Mouse (Mus musculus) large intestine, adult 2 months (tissue): ENCODE data around the gene Dgkg. TPM values are rescaled to one million over a fixed set of nuclear protein-coding genes. Genes with fewer than 3 reads are reported as not detected.

Experiments
- DNase-seq: peaks from one replicate; pipeline ENCODE4 v3.0.0-alpha.2; 2012; ENCODE audit warnings: low read depth, low spot score
- WGBS: fragments of 180-500 bp; shearing (Covaris S2); methylation state at CpG from one replicate; pipeline ENCODE4 v1.1.7; 2018; 5-methylcytosine and 5-hydroxymethylcytosine counted together
- polyA plus RNA-seq: library from polyadenylated mRNA; depleted of rRNA; stranded (reverse); fragments of >200 nt; gene quantifications from 2 replicates; pipeline ENCODE4 v1.2.3, GENCODE M21; 2012; rRNA removed

Gene Dgkg
- polyA plus RNA-seq, result 0.31 and 0.71 TPM in 2 replicates

DNA sequence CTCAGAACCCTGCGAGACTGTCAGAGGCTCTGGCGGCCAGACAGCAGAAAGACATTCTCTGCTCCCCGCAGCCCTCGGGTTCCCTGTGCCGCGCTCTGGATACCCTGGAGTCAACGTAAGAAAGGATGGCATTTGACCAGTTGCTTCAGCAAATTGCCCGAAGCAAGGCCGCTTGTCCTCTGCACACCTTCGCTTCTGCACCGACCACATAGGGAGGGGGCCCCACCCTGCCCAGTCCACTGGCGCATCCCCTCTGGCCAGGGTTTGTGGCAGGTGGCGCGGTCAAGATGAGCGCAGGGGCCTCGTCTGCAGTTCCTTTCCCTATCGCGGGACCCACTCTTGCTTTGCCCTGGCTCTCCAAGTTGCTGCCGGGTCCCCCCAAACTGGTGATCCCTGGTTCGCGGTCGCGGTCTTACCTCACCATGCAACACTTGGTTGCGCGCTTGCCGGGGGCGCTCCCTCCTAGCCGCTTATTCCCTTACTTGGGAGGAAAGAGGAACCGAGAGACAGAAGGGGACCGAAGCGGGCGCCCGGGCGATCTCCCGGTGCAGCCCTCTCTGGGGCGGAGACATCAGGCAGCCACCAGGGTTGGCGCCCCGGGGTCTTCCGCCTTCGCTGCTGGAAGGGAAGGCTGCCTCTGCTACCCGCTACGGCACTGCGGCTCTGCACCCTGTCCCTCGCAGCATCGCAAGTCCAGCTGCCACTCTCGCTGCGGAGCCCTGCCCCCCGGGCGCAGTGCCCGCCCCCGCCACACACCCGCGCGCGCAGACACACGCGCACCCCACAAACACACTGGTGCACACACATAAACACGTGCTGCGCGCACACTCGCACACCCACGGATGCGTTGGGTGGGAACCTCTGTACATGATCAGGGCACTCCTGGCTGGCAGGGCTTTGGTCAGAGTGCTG is at the start of gene Dgkg:
Gene Dgkg, minus strand, starts transcription at position 689 of the 912 bp plus-strand sequence.
- 2% methylated on average over 63 of the region's 63 CpGs for WGBS
- no peak for DNase-seq

DNA sequence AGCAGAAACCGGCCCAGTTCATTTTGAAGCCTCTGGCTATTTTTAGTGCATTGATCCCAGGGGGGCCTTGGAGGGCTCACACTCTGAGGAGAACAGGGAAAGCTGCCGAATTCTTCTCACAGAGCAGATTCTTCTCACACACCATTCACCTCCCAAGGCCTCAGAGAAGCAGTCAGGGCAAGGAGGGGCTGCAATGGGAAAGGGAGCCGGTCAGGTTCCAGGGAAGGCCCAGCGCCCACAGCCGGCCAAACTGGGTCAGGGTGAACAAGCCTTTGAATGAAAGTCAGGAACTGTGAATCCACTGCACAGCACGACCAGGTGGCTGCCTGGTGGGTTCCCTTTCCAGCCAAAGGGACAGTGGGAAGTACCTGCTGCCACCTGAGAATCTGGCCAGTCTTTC is 47.9 kb upstream of the Dgkg start:
- WGBS, result 58% methylated on average over 6 of the region's 6 CpGs
- no peak for DNase-seq

DNA sequence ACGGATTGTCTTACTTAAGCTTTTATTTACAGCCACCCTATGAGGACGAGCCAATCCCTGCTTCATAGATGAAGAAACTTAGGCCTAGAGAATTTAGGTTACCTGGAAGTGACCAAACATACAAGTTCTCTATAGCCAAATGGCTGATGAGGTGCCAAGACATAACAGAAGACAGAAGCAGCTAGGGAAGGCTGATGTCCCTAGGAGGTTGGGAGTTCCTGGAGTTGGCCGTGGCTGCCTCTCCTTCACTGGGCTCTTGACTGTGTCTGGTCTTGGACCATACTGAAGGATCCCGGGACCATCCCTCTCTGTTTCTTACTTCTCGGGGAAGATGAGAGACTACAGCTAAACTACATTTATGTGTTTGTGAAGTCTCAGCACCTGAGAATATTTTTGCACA is 47.1 kb upstream of the Dgkg start:
- 86% methylated on average over 5 of the region's 5 CpGs for WGBS
- DNase-seq, result no peak

- no peak for DNase-seq
- 71% methylated on average over 13 of the region's 13 CpGs for WGBS
Observed at GRCm38 (mm10) chr16:22698846-22699760, 42.1 kb upstream of the Dgkg start.

GRCm38 (mm10) chr16:22698101-22698500 is 41.1 kb upstream of the Dgkg start:
- 36% methylated on average over 8 of the region's 8 CpGs for WGBS
- DNase-seq, result no peak

- DNase-seq, result no peak
- 80% methylated on average over 2 of the region's 2 CpGs for WGBS
Observed at GRCm38 (mm10) chr16:22689622-22690021, 32.6 kb upstream of the Dgkg start.

- DNase-seq, result no peak
- WGBS, result 75% methylated on average over 8 of the region's 8 CpGs
Observed at GRCm38 (mm10) chr16:22687711-22688230, 30.8 kb upstream of the Dgkg start.

DNA sequence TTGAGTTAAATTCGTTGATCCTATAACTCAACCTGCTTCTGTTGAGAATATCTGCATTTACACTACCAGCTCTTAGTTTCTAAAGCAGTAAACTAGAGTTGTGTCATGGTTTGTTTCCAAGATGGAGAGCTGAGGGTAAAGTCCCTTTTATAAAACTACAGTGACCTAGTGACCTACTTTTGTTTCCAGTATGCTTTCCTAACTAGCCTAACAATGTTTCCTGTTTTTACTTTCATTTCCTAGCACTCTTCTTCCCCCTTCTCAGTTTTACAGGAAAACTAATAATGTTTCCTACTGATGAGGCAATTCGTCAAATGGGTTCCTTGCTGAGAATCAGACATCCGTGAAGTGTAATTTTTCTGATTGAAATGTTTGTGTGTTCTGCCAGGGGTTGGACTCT is 26.6 kb upstream of the Dgkg start:
- no peak for DNase-seq
- 81% methylated on average over 3 of the region's 3 CpGs for WGBS

- DNase-seq, result no peak
Observed at GRCm38 (mm10) chr16:22682727-22683126, 25.7 kb upstream of the Dgkg start.

- no peak for DNase-seq
- 78% methylated on average over 3 of the region's 3 CpGs for WGBS
Observed at GRCm38 (mm10) chr16:22679641-22680040, 22.6 kb upstream of the Dgkg start.

GRCm38 (mm10) chr16:22674636-22675035 is 17.6 kb upstream of the Dgkg start:
- DNase-seq, result no peak
- WGBS, result 86% methylated on average over 10 of the region's 10 CpGs

DNA sequence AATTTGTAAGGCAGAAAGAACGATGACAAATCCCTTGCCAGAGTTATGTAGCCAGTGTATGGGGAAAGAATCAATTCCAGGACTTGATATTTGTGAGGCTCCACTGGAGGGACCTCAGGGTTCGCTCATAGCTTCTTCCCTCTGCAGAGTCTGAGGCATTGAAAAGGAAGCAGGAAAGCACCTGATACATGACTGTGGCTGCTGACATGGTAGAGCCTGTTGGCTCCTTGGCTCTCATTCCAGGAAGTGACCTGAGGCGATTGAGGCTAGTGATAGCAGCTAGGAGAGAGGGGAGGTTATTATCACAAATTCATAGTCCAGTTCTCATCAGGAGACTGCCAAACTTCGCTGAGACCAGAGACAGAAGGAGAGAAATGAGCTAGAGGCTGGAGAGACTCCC is 17.1 kb upstream of the Dgkg start:
- DNase-seq, result peak; percentile 21
- 37% methylated on average over 4 of the region's 4 CpGs for WGBS

DNA sequence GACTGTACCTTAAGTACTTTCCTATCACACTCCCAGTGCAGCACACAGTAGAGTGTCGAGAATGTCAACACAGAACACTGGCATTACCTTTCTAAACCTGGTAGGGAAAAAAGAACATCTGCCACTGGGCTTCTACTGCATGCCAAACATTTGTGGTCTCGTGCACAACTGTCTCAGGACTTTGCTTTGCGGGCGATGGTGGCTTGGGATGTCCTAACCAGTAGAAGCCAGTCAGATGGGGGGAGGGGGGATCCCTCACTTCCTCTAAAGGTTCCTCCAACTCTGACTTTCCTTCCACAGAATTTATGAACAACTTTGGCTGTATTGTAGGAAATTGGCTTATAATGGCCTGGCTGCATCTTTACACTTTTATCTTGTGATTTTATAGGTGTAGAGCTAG is 7.0 kb upstream of the Dgkg start:
- 71% methylated on average over 4 of the region's 4 CpGs for WGBS
- DNase-seq, result no peak

DNA sequence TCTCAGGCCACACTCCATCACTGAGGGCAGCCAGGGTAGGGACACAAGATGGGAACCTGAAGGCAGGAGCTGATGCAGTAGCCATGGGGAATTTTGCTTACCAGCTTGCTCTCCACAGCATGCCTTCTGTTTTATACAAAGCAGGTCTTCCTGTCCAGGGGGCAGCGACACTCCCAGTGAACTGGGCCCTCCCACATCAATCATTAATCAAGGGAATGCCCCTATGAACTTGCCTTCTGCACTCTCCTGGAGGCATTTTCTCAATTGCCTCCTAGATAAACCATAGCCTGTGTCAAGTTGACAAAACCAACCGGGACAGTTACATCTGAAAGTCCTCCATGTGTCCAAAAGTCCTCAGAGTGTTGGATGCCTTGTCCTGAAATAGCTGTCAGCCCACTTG is 6.1 kb upstream of the Dgkg start:
- whole genome bisulfite sequencing, result 16% methylated on average over 2 of the region's 2 CpGs
- no peak for DNase-seq

GRCm38 (mm10) chr16:22661076-22661475 is 4.1 kb upstream of the Dgkg start:
- no peak for DNase-seq
- WGBS, result 60% methylated on average over 5 of the region's 5 CpGs

DNA sequence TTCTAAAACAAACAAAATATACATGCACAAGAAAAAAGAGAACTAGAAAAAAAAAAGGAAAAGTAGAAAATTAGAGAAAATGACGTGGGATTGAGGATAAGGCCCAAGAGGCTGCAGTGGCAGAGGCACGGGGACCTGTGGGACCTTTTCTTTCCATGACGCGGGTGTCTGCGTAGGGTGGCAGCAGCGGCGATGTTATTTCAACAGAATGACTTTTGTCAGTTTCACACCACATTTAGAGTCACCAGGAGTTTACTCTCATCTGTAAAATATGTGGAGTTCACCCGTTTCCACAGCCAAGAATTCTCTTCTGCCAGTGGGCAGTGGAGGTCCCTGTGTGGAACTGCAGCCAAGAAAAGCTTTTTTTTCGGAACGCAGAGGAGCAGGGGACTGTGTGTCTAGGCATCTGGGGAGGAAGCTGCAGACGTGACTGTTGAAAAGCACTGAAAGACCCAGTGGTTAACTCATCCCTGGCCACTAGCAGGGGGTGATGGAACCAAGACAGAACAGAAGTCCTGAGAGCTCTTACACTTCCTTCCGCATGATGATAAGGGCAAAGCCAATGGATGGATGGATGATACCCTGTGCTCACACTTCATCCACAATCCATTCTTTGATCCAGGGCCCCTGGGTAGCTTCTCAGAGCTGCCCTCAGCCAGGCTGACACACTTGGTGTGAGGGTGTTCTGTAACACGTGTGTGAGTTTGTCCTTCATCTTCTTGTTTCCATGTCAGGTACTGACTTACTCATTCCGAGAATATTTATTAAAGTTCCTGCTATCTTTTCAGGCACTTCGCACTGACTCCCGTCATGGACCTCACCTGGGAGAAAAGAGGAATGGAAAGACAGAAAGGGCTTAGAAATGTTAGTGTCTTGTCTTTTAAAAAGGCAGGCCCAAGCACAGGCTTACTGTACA is 1.1 kb upstream of the Dgkg start:
- no peak for DNase-seq
- WGBS, result 81% methylated on average over 16 of the region's 16 CpGs

DNA sequence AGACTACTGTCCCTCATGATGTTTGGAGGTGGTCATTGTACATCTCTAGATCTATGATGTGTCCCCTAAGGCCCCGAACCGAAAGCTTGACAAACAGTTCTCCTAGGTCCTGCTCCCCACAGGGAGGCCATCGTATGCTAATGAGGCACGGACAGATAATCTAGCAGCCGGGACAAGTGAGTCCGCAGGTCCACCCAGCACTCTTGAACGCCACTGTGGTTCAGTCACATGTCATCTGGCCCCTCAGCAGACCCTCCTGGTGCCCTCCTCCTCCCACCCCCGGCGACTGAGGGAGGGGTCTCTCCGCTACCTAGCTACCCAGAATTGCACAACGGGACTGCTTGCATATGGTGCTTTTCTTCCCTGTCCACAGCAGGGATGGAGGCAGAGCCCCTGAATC is 1.2 kb downstream of the Dgkg start:
- no peak for DNase-seq
- 12% methylated on average over 11 of the region's 11 CpGs for WGBS

DNA sequence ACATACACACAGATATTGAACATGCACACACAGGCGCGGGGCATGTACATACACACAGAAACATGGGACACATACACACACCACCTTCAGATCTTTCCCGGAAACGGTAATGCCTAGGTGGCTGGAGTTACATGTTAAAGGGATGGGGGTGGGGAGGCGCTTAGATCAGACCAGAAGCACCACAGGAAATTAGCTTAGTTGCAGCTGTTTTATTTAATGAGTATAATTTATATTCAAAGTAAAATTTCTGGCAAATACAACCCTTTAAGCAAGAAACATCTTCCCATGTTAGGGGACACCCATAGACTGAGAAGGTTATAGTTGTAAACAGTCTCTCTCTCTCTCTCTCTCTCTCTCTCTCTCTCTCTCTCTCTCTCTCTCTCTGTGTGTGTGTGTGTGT is 1.8 kb downstream of the Dgkg start:
- 56% methylated on average over 5 of the region's 5 CpGs for WGBS
- no peak for DNase-seq

GRCm38 (mm10) chr16:22654477-22654835 is 2.6 kb downstream of the Dgkg start:
- 48% methylated on average over 2 of the region's 2 CpGs for WGBS
- DNase-seq, result no peak
